Mouse (Mus musculus): Measurements from ENCODE around the gene Npcd.

DNA sequence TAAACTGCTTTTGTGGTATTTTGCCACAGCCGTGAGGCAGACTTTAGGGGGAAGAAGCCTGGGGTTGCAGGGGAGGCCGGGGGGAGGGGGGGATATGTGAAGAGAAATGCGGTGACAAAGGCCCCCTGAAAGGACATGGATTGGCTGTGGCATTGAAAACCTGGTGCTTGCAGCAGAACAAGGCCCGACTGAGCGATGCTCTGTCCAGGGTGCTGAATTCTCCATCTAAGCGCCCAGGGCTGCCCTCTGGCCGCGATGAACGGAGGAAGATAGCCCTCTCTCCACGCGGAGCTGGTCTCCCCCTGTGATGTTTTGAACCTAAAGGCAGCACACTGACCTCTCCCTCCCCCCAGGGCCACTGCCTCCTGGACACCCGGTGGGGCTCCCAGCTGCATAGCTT lies 42.5 kb downstream of the Npcd start:
- TF ChIP-seq POLR2A (IDR thresholded peaks at IDR 0.05; ENCODE audit: low read depth, low read length), result no peak
- no peak for TF ChIP-seq CTCF (conservative IDR thresholded peaks at IDR 0.05; ENCODE audit: insufficient read depth, insufficient read length, low read depth, low read length)
